Mouse (Mus musculus) hematopoietic multipotent progenitor cell, adult 10-12 weeks (in vitro differentiated cells): ENCODE data around the gene Syt11. TPM values are rescaled to one million over a fixed set of nuclear protein-coding genes. Genes with fewer than 3 reads are reported as not detected.

Experiments
- polyA plus RNA-seq: library from polyadenylated mRNA; stranded (reverse); fragments of >175 nt; gene quantifications from 2 replicates; pipeline ENCODE4 v1.2.3, GENCODE M21; 2012; ENCODE audit warnings: low replicate concordance

Gene Syt11
- polyA plus RNA-seq: 5.3 and 8.0 TPM in 2 replicates

GRCm38 (mm10) chr3:88774939-88775841, at the start of gene Syt11:
TSS of gene Syt11 (minus strand) at chr3:88775164.

GRCm38 (mm10) chr3:88716399-88717197, 58.4 kb downstream of the Syt11 start, which contains the start of gene Rit1:
TSS of gene Rit1 (plus strand) at chr3:88716838.

Other genes with a start within 250 kb of the Syt11 start
- 1.2 and 1.6 TPM in 2 replicates for gene Mex3a, start 242.8 kb downstream of the Syt11 start, polyA plus RNA-seq
- 0.21 TPM in 1 of 2 replicates, not detected in the other for gene Rab25, start 226.9 kb downstream of the Syt11 start, polyA plus RNA-seq
- 34.9 and 125 TPM in 2 replicates for gene Lamtor2, start 222.1 kb downstream of the Syt11 start, polyA plus RNA-seq
- gene Ubqln4, start 221.4 kb downstream of the Syt11 start, polyA plus RNA-seq: 40.8 and 50.4 TPM in 2 replicates
- 19.9 and 162 TPM in 2 replicates for gene Ssr2, start 199.3 kb downstream of the Syt11 start, polyA plus RNA-seq
- 309 and 746 TPM in 2 replicates for gene Arhgef2, start 169.2 kb downstream of the Syt11 start, polyA plus RNA-seq
- gene Rxfp4, start 122.0 kb downstream of the Syt11 start, polyA plus RNA-seq: not detected in 2 replicates
- 21.4 and 31.5 TPM in 2 replicates for gene Khdc4, start 89.4 kb downstream of the Syt11 start, polyA plus RNA-seq
- 27.1 and 47.2 TPM in 2 replicates for gene Rit1, start 58.3 kb downstream of the Syt11 start, polyA plus RNA-seq
- 8.8 and 14.5 TPM in 2 replicates for gene Gon4l, start 60.1 kb upstream of the Syt11 start, polyA plus RNA-seq
- gene Msto1, start 138.8 kb upstream of the Syt11 start, polyA plus RNA-seq: 12.0 and 14.3 TPM in 2 replicates
- 5.1 and 8.2 TPM in 2 replicates for gene Ash1l, start 175.5 kb upstream of the Syt11 start, polyA plus RNA-seq
- gene Dap3, start 176.0 kb upstream of the Syt11 start, polyA plus RNA-seq: 43.7 and 77.3 TPM in 2 replicates